Mouse (Mus musculus): ENCODE results near the gene Gga3. TPM values are rescaled to one million over a fixed set of nuclear protein-coding genes. Genes with fewer than 3 reads are reported as not detected.

Gene Gga3
- total and polyA plus RNA-seq, 3 experiments: 7.7 to 39.8 (median 18.7) TPM

DNA sequence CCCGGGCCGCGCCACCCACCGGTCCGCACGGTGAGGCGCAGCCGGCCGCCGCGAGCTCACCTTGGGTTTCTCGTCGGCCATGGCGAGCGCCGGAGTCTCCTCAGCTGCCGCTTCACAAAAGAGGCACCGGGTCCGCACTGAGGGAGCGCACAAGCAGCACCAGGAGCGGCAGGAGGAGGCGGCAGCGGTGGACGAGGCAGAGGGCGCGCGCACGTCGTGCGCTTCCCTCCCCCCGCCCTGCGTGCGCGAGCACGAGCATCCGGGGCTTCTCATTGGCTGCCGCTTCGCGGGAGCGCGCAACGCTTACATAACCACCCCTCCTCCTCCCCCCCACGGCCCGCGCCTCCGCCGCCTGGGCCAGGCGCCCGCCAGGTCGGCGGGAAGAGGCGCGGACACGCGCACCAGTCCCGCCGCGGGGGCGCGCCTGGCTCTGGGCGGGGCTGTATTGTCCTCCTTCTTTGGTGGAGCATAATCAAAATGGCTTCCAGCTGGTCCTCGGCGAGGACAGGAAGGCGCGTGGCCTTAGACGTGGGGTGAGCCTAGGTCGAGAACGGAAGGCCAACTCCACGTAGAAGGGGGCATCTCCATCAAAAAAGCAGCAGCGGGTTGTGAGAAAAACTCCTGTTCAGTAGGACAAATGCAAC lies 67.7 kb downstream of the Gga3 start, which contains the start of gene Sumo2 (continued):
- TF ChIP-seq MAFK (IDR thresholded peaks at IDR 0.05; ENCODE audit: insufficient replicate concordance, low read length) (no peak), E2F4 (IDR thresholded peaks at IDR 0.05; ENCODE audit: insufficient replicate concordance, low read depth, low read length) (0 out of 2 replicates have a peak, but pooled peaks have one; percentile 46), KAT2A (IDR thresholded peaks at IDR 0.05; ENCODE audit: insufficient replicate concordance, low read length) (no peak), UBTF (IDR thresholded peaks at IDR 0.05; ENCODE audit: low read depth, low read length) (0 out of 2 replicates have a peak, but pooled peaks have one; percentile 19), NELFE (IDR thresholded peaks at IDR 0.05; ENCODE audit: low read depth, low read length) (peak; percentile 72), JUND (conservative IDR thresholded peaks at IDR 0.05; ENCODE audit: low read depth, low read length) (no peak), USF2 (conservative IDR thresholded peaks at IDR 0.05; ENCODE audit: low read depth, low read length) (no peak), CHD2 (IDR thresholded peaks at IDR 0.05; ENCODE audit: low read length) (peak; percentile 23; the same call in 1 of the 2 replicates), BHLHE40 (IDR thresholded peaks at IDR 0.05; ENCODE audit: low read depth, low read length) (no peak)

DNA sequence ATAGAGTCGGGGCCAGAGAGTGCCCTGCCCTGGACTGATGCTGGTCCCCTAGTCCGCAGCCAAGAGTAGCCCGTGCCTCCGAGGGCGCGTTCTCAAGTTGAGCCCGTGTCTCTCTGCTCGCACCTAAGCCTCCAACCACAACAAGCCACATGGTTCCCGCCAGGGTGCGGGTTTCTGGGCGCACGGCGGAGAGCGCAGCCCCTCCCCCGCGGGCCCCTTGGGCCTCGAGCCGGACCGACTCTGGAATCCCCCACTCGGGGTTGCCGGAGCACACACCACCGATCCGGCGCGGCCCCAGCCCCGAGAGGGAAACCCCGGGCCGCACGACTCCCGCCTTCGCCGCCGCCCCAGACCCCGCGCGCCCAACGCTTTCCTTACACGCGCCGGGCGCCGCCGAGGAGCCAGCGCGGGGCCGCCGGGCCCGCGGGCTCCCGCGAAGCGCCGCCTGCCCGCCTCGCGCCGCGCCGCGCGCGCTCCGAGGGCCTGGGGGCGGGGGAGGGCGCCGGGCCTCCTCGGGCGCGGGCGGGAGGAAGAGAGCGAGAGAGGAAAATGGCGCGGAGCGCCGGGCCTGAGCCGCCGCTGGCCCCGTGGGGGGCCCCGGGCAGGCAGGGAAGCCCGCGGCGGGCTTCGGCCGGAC lies 68.3 kb downstream of the Gga3 start:
- Histone ChIP-seq H3K27me3 (replicated peaks) (no peaks in the 10 kb centered on the region), H3K27ac (ENCODE audit: insufficient read depth, low read depth) (peak overlapping the region; percentile 94), H3K79me2 (replicated peaks; ENCODE audit: control insufficient read depth, extremely low read depth, insufficient read depth, poor library complexity, severe bottlenecking) (peaks cover 50% of the 10 kb centered on the region), H3K9ac (ENCODE audit: insufficient read depth, low read depth) (peak overlapping the region; percentile 97), H3K9me3 (replicated peaks; ENCODE audit: low read length) (no peaks in the 10 kb centered on the region), H3K4me1 (ENCODE audit: control insufficient read depth in 1 of 2, insufficient read depth in 2 of 2) (peaks cover 9 to 48% of the 10 kb centered on the region in 2 experiments; a peak in 3 of 4 replicates), H3K4me3 (replicated peaks in 1 of 3; ENCODE audit: low read depth in 2 of 3, low read length in 2 of 3, poor library complexity in 1 of 3) (peak overlapping the region; percentile 82 to 96 (median 84)), H3K36me3 (replicated peaks in 1 of 2; ENCODE audit: control insufficient read depth in 1 of 2, insufficient read depth in 1 of 2, low read length in 1 of 2) (peaks cover 23 to 35% of the 10 kb centered on the region in 2 experiments), H3K4me2 (ENCODE audit: insufficient read depth, low read depth, poor library complexity, severe bottlenecking) (peak overlapping the region; percentile 97; the same call in 1 of the 2 replicates)
- dilution Hi-C loops (cut with MboI; ENCODE audit: extremely low pct_ligation_motif_present, extremely low pct_unique_long_range_greater_than_20kb, low sequenced_read_pairs) (no loop called here), in situ Hi-C loops (cut with MboI; ENCODE audit: low pct_ligation_motif_present, low pct_unique_long_range_greater_than_20kb, low sequenced_read_pairs) (no loop called here)
- peak; percentile 56 for DNase-seq (ENCODE audit: extremely low read depth)
- peak; percentile 80 for TF ChIP-seq MAX (IDR thresholded peaks at IDR 0.05; ENCODE audit: low read length)
- TF ChIP-seq USF1 (IDR thresholded peaks at IDR 0.05; ENCODE audit: low read depth, low read length): no peak
- TF ChIP-seq ZC3H11A (IDR thresholded peaks at IDR 0.05; ENCODE audit: low read depth, low read length): no peak
- no peak for TF ChIP-seq EP300 (IDR thresholded peaks at IDR 0.05; ENCODE audit: low read length)
- no peak for TF ChIP-seq USF2 (conservative IDR thresholded peaks at IDR 0.05; ENCODE audit: low read depth, low read length)
- TF ChIP-seq TBP (conservative IDR thresholded peaks at IDR 0.05; ENCODE audit: low read depth, low read length): no peak
- TF ChIP-seq HCFC1 (IDR thresholded peaks at IDR 0.05; ENCODE audit: low read depth, low read length): peak; percentile 43; the same call in 1 of the 2 replicates
- TF ChIP-seq UBTF (IDR thresholded peaks at IDR 0.05; ENCODE audit: low read depth, low read length): peak; percentile 60; the same call in 1 of the 2 replicates
- TF ChIP-seq ETS1 (conservative IDR thresholded peaks at IDR 0.05; ENCODE audit: low read depth, low read length): no peak
- TF ChIP-seq SMC3 (IDR thresholded peaks at IDR 0.05; ENCODE audit: low read depth, low read length): no peak
- peak; percentile 46 for TF ChIP-seq BHLHE40 (IDR thresholded peaks at IDR 0.05; ENCODE audit: low read depth, low read length)
- peak; percentile 79 for TF ChIP-seq CHD2 (IDR thresholded peaks at IDR 0.05; ENCODE audit: low read length)
- TF ChIP-seq RAD21 (IDR thresholded peaks at IDR 0.05; ENCODE audit: low read depth, low read length): no peak
- TF ChIP-seq JUND (conservative IDR thresholded peaks at IDR 0.05; ENCODE audit: low read depth, low read length): no peak
- no peak for TF ChIP-seq JUN (IDR thresholded peaks at IDR 0.05; ENCODE audit: insufficient read depth, low read depth, low read length)
- peak; percentile 59; the same call in 1 of the 2 replicates for TF ChIP-seq IRF4 (IDR thresholded peaks at IDR 0.05; ENCODE audit: low read depth, low read length)
- peak; percentile 68 for TF ChIP-seq MEF2A (IDR thresholded peaks at IDR 0.05; ENCODE audit: borderline replicate concordance, low read depth, low read length)
- TF ChIP-seq NRF1 (IDR thresholded peaks at IDR 0.05; ENCODE audit: low read depth, low read length): no peak; the same call in 1 of the 2 replicates
- TF ChIP-seq NELFE (IDR thresholded peaks at IDR 0.05; ENCODE audit: low read depth, low read length): 0 out of 2 replicates have a peak, but pooled peaks have one; percentile 23
- TF ChIP-seq SIN3A (IDR thresholded peaks at IDR 0.05; ENCODE audit: low read length): peak; percentile 94
- no peak for TF ChIP-seq E2F4 (IDR thresholded peaks at IDR 0.05; ENCODE audit: insufficient replicate concordance, low read depth, low read length)
- TF ChIP-seq MAZ (IDR thresholded peaks at IDR 0.05; ENCODE audit: low read depth, low read length): peak; percentile 82; the same call in 1 of the 2 replicates
- TF ChIP-seq PAX5 (IDR thresholded peaks at IDR 0.05; ENCODE audit: low read length): no peak
- TF ChIP-seq CTCF (conservative IDR thresholded peaks at IDR 0.05 in 1 of 2, IDR thresholded peaks at IDR 0.05 in 1 of 2; ENCODE audit: low read depth in 2 of 2, low read length in 2 of 2): no peak
- TF ChIP-seq MXI1 (IDR thresholded peaks at IDR 0.05; ENCODE audit: low read depth, low read length): peak; percentile 87
- TF ChIP-seq MYC (IDR thresholded peaks at IDR 0.05; ENCODE audit: low read depth, low read length): peak; percentile 66; the same call in 1 of the 2 replicates
- TF ChIP-seq ZMIZ1 (IDR thresholded peaks at IDR 0.05; ENCODE audit: low read depth, low read length): 0 out of 2 replicates have a peak, but pooled peaks have one; percentile 57
- TF ChIP-seq ZNF384 (IDR thresholded peaks at IDR 0.05; ENCODE audit: low read depth, low read length): no peak
- no peak for TF ChIP-seq MAFK (IDR thresholded peaks at IDR 0.05; ENCODE audit: insufficient replicate concordance, low read length)
- TF ChIP-seq POLR2AphosphoS2 (IDR thresholded peaks at IDR 0.05; ENCODE audit: low read depth, low read length): no peak
- no peak; the same call in 1 of the 2 replicates for TF ChIP-seq POLR2A (IDR thresholded peaks at IDR 0.05; ENCODE audit: low read depth, low read length)
- no peak for TF ChIP-seq RCOR1 (conservative IDR thresholded peaks at IDR 0.05; ENCODE audit: low read depth, low read length)
